Mouse (Mus musculus) ES-E14 (cell line): ENCODE data around the gene Slc25a20.

Experiments used
- HCFC1 ChIP-seq: IDR thresholded peaks from 2 replicates; pipeline ENCODE4 v1.6.1; 2012; ENCODE audit warnings: low read length, inconsistent platforms, borderline replicate concordance; ENCODE audit not compliant: insufficient read depth
- MAFK ChIP-seq: IDR thresholded peaks from 2 replicates; pipeline ENCODE4 v1.6.1; 2014; ENCODE audit warnings: mild to moderate bottlenecking, low read depth, low read length, inconsistent platforms; ENCODE audit not compliant: insufficient read depth
- ZC3H11A ChIP-seq: IDR thresholded peaks from 2 replicates; pipeline ENCODE4 v1.6.1; 2012; ENCODE audit warnings: low read depth, mild to moderate bottlenecking, inconsistent platforms, low read length, borderline replicate concordance
- ZNF384 ChIP-seq: IDR thresholded peaks from 2 replicates; pipeline ENCODE4 v1.6.1; 2012; ENCODE audit warnings: low read depth, low read length, inconsistent platforms

DNA sequence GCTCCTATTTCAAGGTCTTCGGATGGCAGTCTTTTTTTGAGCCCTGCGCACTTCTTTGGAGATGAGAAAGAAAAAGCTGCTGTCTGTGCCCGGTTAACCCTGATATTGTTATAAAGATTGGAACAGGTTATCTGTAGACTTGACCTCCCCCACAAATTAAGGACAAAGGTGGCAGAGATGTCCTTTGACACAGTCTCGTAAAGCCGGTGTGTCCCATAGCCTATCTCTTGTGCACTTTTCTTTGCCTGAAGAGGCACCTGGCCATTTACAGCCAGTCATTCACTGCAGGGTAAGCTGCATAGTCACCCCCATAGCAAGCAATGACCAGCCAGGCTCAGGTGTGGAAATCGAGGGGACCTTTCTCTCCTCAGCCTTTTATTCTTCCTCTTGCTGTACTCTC is 772 bp downstream of the Slc25a20 start:
- TF ChIP-seq MAFK (no peak), ZC3H11A (no peak), HCFC1 (no peak), ZNF384 (no peak)
